Mouse (Mus musculus) thymus, adult 2 months (tissue): ENCODE results near the gene Gm614.

Experiments used
- CTCF ChIP-seq: fragments of 200-500 bp; IDR thresholded peaks from 2 replicates; pipeline ENCODE4 v1.5.1; 2012; ENCODE audit warnings: mild to moderate bottlenecking, control low read depth, low read length, moderate library complexity, borderline replicate concordance; ENCODE audit not compliant: control insufficient read depth, poor library complexity, insufficient read depth; ENCODE audit errors: extremely low read depth
- POLR2A ChIP-seq: fragments of 200-500 bp; IDR thresholded peaks from 2 replicates; pipeline ENCODE4 v1.6.1; 2012; ENCODE audit warnings: mild to moderate bottlenecking, low read length, control low read depth, moderate library complexity; ENCODE audit not compliant: control insufficient read depth, poor library complexity, insufficient read depth; ENCODE audit errors: extremely low read depth

GRCm38 (mm10) chrX:101309299-101309698 is 45.5 kb upstream of the Gm614 start:
- no peak for TF ChIP-seq POLR2A
- TF ChIP-seq CTCF = no peak
